Mouse (Mus musculus) testis, postnatal 10 days (tissue): ENCODE results near the gene Usp40.
A peak's percentile ranks its signal among the peaks of the same experiment; 100 is the strongest.
"Not testable (repeated sequence)": the region's sequence is repeated elsewhere in the genome, so short reads cannot be mapped to it uniquely, and the experiment has no call there.

Experiments used
- DNase-seq: peaks from one replicate; pipeline ENCODE4 v3.0.0; 2021; ENCODE audit warnings: low spot score

Gene Usp40

GRCm38 (mm10) chr1:88008211-88008697 lies at the start of gene Usp40:
Usp40 (minus strand) TSS chr1:88008551.
- DNase-seq, result peak; percentile 88

- no peak for DNase-seq
Observed at GRCm38 (mm10) chr1:88055088-88055487, 46.7 kb upstream of the Usp40 start, which contains the start of gene Ugt1a10. Ugt1a10 (plus strand) TSS chr1:88055388.

- DNase-seq, result not testable (repeated sequence)
Observed at GRCm38 (mm10) chr1:88047408-88047807, 39.1 kb upstream of the Usp40 start.

GRCm38 (mm10) chr1:88044832-88045437 lies 36.6 kb upstream of the Usp40 start:
- DNase-seq, result not testable (repeated sequence)

GRCm38 (mm10) chr1:88043044-88043443 lies 34.7 kb upstream of the Usp40 start:
- not testable (repeated sequence) for DNase-seq

- not testable (repeated sequence) for DNase-seq
Observed at GRCm38 (mm10) chr1:88025244-88025643, 16.9 kb upstream of the Usp40 start.

GRCm38 (mm10) chr1:88015371-88015770 lies 7.0 kb upstream of the Usp40 start:
- no peak for DNase-seq

GRCm38 (mm10) chr1:88014671-88015070 lies 6.3 kb upstream of the Usp40 start:
- DNase-seq, result no peak

GRCm38 (mm10) chr1:88014194-88014593 lies 5.8 kb upstream of the Usp40 start:
- DNase-seq, result no peak

GRCm38 (mm10) chr1:88013726-88014125 lies 5.4 kb upstream of the Usp40 start:
- no peak for DNase-seq

GRCm38 (mm10) chr1:88009521-88009920 lies 1.2 kb upstream of the Usp40 start:
- DNase-seq, result no peak

- no peak for DNase-seq
Observed at GRCm38 (mm10) chr1:88008735-88009134, 384 bp upstream of the Usp40 start.

- no peak for DNase-seq
Observed at GRCm38 (mm10) chr1:88007692-88008210, 600 bp downstream of the Usp40 start.

GRCm38 (mm10) chr1:87992716-87993115 lies 15.6 kb downstream of the Usp40 start:
- no peak for DNase-seq

- no peak for DNase-seq
Observed at GRCm38 (mm10) chr1:87982291-87982690, 26.1 kb downstream of the Usp40 start.

- no peak for DNase-seq
Observed at GRCm38 (mm10) chr1:87970381-87970780, 38.0 kb downstream of the Usp40 start.

GRCm38 (mm10) chr1:87961459-87962167 lies 46.7 kb downstream of the Usp40 start:
- DNase-seq, result no peak

GRCm38 (mm10) chr1:87960752-87961151 lies 47.6 kb downstream of the Usp40 start:
- DNase-seq, result no peak

- DNase-seq, result no peak
Observed at GRCm38 (mm10) chr1:87959998-87960431, 48.3 kb downstream of the Usp40 start.

- DNase-seq, result no peak
Observed at GRCm38 (mm10) chr1:87959532-87959931, 48.8 kb downstream of the Usp40 start.

GRCm38 (mm10) chr1:87958931-87959330 lies 49.4 kb downstream of the Usp40 start:
- no peak for DNase-seq

- DNase-seq, result no peak
Observed at GRCm38 (mm10) chr1:87953073-87953472, 55.3 kb downstream of the Usp40 start.

- DNase-seq, result no peak
Observed at GRCm38 (mm10) chr1:87951641-87952040, 56.7 kb downstream of the Usp40 start.
